Mouse (Mus musculus) urinary bladder, adult 18-20 months (tissue): ENCODE results near the gene Foxg1.

Experiments
- DNase-seq, 2 experiments: peaks; one replicate each; pipeline ENCODE4 v3.0.0; 2022; ENCODE audit warnings: low spot score in 2 of 2, mixed read lengths in 2 of 2

Foxg1 gene

DNA sequence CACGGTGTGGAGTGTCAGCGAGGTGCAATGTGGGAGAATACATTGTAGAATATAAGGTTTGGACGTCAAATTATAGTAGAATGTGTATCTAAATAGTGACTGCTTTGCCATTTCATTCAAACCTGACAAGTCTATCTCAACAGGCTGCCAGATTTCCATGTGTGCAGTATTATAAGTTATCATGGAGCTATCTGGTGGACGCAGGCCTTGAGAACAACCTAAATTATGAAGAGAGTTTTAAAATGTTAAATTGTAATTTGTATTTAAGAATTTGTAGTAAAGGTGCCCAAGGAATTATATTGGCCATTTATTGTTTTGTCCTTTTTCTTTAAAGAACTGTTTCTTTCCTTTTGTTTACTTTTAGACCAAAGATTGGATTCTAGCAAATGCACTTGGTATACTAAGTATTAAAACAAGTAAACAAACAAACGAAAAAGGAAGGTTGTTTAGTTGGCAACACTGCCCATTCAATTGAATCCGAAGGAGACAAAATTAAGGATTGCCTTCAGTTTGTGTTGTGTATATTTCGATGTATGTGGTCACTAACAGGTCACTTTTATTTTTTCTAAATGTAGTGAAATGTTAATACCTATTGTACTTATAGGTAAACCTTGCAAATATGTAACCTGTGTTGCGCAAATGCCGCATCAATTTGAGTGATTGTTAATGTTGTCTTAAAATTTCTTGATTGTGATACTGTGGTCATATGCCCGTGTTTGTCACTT lies 3.8 kb downstream of the Foxg1 start:
- DNase-seq = no peak

DNA sequence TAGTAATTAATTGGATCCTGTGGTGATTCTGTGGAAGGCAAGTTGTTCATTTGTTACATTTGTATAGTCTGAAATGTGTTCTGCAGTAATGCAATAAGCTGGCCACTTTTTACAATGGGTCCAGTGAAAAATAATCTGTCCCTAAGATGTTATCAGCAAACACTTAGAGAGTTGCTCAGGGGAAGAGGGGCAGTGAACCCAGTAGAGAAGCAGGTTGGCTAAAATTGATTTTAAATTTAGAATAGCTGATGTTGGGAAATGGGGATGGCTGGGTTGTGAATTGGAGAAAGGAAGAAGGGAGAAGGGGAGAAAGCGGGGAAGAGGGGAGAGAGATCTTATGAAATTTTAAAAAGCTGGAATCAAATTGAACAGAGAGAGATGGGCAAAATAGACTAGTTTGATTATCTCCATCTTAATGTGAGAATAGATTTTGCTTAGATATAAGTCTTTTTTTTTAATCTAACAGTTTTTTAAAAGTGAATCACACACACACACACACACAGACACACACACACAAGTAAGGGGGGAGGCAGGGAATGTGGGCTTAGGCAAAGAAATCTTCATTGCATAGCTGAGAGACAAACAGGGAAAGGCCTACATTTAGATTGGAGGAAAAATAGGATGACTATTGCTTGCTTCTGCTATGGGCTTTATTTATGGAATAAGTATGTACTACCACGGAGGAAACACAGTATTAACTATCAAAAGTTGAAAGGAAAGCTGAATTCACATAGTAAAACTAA lies 5.6 kb downstream of the Foxg1 start:
- no peak for DNase-seq

DNA sequence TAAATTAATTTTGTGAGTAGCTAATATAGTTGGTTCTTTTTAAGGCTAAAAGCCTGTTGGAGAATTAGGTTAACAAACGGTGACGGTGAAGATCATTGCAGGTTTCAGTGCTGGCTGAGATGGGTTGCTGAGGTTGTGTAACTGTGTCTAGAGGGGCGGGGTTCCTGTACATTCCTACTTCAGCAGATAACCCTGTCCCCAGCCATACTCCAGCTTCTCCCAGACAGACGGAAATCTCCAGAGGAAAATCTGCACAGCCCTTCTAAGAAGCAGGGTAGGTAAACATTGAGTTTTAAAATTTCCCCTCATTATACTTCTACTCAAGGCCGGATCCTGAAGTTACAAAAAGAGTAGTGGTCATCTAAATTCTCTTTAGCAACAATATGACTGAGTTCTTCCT lies 7.2 kb downstream of the Foxg1 start:
- DNase-seq = no peak

DNA sequence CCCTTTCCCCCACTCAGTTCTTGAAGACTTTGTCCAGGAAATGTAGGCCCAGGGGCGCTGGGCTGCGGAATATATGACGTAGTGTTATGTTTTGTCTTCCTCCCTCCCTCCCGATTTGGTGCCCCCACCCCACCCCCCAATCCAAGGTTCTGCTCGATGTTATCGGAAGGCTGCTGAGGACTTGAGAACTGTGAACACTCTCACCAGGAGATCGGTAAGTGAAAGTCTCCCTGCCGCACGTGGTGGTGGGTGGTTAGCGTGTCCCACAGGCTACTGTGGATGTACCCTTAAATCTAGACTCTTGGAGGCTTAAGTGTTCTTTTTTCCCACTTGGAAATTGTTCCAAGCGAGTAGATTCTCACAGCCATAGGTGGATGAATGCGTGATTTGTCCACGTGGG lies 7.8 kb downstream of the Foxg1 start:
- no peak for DNase-seq

DNA sequence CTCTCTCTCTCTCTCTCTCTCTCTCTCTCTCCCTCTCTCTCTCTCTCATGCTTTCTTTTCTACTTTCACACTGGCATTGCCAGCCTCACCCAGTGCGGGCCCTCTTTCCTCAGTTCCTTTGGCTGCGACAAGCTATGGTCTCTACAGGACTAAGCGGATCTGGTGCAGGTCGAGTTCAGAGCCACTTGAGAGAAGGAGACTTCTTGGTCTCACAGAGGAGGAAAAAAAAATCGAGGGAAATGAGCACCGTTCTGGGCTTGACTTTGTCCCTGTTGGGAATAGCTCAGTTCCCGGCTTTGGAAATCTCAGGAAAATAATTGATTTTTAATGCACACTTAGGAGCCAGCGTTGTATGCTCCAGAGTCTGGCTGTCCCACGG lies 8.5 kb downstream of the Foxg1 start:
- DNase-seq = no peak

DNA sequence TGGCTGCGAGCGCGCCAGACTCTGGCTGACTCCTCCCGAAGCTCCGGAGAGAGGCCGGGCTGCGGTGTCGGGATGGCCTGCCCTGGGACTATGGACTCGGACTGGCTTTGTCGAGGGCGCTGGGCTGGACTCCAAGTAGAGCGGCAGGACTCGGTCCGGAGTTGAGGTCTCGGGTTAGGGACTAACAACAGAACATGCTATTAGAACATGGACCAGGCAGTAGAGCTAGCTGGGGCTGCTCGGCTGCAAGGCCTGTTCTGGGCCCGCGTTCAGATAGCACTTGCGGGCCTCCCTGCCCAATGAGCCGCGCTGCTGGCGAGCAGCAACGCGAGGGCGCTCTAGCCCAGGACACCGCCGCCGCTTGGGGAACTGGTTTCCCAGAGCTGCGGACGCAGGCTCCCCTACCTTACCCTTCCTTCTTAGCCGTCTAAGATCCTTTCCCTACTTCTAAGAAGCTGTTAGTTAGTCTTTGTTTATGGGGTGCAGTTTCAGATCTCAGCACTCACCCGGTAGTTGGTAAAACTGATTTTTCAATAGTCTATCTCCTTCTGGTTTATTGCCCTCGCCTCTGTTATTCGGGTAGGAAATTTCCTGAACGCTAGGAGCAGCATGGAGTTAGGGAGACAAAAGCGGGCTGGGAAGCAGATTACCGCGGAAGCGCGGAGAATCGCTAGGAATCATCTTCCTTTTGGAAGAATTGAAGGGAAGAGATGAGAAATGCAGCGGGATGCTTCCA lies 9.0 kb downstream of the Foxg1 start:
- no peak for DNase-seq

- no peak for DNase-seq
Measured at GRCm38 (mm10) chr12:49392041-49392390, 9.6 kb downstream of the Foxg1 start.

GRCm38 (mm10) chr12:49392876-49393275 lies 10.4 kb downstream of the Foxg1 start:
- DNase-seq = no peak

DNA sequence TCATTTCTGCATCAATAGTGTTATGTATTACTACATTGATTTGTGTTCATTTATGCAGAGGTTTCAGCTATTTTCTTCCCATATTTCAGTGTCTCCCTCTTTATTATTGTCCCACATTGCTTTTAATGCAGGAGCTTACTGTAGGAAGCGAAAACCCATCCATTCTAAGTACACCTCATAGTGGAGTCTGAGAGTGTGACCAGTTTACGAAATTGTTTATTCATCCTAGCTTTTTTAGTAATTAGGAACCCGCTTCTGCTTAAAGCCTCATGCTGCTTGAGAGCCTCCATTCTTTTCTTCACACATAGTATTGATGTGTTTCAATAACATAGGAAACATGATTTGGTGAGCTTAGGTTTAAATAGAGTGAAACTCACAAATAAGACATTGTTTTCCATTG lies 11.2 kb downstream of the Foxg1 start:
- DNase-seq = no peak

- DNase-seq = no peak
Measured at GRCm38 (mm10) chr12:49394181-49394580, 11.7 kb downstream of the Foxg1 start.

- DNase-seq = no peak
Measured at GRCm38 (mm10) chr12:49394836-49395235, 12.4 kb downstream of the Foxg1 start.

- DNase-seq = no peak
Measured at GRCm38 (mm10) chr12:49395969-49396368, 13.5 kb downstream of the Foxg1 start.

GRCm38 (mm10) chr12:49396776-49397175 lies 14.3 kb downstream of the Foxg1 start:
- no peak for DNase-seq

DNA sequence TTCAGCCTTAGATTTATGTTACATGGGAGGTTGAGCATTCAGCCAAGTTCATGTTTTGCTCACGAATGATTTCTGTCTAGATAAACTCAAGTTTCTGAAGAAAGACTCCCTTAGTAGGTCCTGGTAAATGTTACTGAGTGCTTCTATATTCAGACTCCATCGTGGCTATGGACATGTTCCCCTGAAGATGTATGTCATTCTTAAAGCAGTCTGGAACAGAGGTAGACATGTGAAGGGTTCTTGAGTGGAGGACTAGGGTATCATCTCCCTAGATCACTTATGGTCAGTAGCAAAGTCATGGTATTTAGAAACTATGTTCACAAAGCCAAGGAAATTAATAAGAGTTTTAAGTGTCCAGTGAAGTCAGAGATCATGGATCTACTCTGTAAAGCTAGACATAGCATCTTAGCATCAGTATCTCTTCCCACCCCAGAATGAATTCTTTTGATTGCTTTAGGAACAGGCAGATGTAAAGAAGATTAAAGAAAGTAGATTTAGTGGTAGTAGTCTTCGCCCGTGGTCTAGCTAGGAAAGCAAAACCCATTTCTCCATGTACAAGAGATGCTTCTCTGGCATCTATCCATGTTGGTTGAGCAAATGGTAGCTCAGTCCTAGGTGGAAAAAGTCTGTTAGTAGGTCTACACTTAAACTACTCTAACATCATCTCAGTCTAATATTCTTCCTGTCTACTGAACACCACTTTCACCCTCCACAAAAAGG lies 15.1 kb downstream of the Foxg1 start:
- no peak for DNase-seq

DNA sequence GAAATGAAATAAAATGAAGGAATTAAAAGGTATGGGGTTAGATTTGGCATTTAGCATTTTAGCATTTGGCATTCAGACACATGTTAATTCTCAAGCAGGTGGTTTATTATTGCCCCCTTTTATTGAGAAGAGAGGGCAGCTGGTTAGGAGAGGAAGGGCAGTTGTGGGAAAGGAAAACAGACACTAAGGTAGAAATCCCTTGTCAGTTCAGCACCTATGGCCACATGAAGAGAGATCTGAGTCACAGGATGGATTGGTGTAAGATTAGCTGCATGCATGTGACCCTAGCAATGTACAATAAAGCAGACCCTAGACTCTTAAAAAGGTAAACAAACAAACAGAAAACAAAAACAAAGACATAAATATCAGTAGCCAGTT lies 15.7 kb downstream of the Foxg1 start:
- DNase-seq = no peak

GRCm38 (mm10) chr12:49398636-49399035 lies 16.2 kb downstream of the Foxg1 start:
- no peak for DNase-seq

DNA sequence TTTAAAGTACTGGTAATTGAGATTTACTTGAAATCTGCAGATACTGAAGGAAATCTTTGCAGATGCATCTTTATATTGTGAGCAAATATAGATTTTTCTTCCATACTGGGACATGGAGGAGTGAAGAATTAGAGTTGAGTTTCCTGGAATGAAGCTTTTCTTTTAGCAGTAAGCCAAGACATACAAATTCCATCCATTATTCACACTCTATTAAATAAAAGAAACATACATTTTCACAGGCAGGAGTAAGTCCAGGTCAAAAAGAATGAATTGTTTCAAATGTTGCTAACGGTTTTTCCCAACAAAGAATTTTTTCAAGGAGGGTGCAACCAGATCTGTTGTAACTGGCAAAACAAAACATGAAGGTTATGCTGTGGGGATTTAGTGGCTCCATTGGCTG lies 17.2 kb downstream of the Foxg1 start:
- no peak for DNase-seq

GRCm38 (mm10) chr12:49400036-49400852 lies 17.8 kb downstream of the Foxg1 start:
- no peak for DNase-seq

DNA sequence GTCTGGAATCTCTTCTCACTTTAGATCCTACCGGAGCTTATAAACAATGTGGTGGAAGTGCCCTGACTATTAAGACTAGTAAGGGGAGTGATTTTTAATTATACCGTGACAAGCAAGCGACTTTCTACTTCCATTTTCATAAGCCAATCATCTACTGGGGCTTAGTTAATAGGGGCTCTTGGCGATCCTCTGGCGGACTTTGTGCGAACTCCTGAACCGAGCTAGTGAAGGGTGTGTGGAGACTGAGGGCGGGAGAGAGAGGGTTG lies 18.3 kb downstream of the Foxg1 start:
- no peak for DNase-seq

GRCm38 (mm10) chr12:49401119-49401795 lies 18.8 kb downstream of the Foxg1 start:
- DNase-seq = no peak

DNA sequence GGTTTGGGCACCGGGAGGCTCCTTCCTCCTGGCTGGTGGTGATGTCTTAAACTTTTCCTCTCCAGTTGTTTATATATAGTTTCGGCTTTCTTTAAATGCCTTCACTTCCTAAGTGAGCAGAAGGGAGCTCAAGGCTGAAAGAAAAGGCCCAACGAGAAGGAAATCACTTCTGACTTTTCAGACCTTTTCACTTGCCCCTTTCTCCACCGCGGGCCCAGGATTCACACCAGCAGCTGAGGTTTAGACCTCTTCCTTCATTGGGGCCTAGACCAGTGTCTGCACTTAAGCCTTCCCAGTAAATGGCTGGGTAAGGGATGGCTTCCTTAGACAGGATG lies 19.3 kb downstream of the Foxg1 start:
- no peak for DNase-seq
